Mouse (Mus musculus) kidney, adult 18-20 months (tissue): ENCODE data around the gene Lekr1.

Experiments
- DNase-seq: peaks from one replicate; pipeline ENCODE4 v3.0.0; 2021

Gene Lekr1

DNA sequence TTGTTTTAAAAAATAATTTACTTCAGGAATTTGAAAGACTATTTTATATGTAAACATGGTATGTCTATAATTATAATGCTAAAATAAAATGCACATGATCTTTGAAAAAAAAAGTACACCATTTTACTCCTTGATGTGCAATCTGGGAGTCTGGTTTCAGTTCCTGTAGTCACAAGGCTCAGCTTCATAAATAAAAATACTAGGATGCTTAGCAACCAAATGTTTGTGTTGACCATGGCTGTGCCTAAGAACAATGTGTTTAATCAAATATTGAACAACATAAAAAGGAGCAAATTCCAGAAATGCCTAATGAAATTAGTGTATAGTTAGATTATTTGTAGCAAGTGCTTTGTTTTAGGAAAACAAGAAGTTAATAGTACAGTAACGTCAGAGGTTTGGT lies 107.9 kb downstream of the Lekr1 start:
- no peak for DNase-seq

- no peak for DNase-seq
Observed at GRCm38 (mm10) chr3:65775096-65775495, 109.1 kb downstream of the Lekr1 start.

DNA sequence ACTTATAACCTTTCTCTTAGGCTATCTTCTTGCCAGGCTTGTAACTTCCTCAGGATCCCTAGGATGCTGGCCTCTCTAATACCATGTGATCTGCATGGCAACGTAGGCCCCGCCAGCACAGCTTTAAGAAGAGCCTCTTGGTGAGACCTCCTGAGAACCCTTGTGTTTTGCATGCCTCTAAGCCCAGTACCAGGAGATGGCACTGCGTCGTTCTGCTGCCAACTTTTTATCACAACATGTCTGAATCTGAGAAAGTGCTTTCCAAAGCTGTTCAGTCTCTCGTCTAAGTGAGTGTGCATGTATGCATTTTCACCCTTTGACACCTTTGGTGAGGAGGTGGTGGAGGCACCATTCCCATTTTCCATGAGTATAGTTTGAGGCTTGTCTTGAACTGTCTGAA lies 116.2 kb downstream of the Lekr1 start:
- DNase-seq = no peak

- no peak for DNase-seq
Observed at GRCm38 (mm10) chr3:65790076-65790685, 124.2 kb downstream of the Lekr1 start.

DNA sequence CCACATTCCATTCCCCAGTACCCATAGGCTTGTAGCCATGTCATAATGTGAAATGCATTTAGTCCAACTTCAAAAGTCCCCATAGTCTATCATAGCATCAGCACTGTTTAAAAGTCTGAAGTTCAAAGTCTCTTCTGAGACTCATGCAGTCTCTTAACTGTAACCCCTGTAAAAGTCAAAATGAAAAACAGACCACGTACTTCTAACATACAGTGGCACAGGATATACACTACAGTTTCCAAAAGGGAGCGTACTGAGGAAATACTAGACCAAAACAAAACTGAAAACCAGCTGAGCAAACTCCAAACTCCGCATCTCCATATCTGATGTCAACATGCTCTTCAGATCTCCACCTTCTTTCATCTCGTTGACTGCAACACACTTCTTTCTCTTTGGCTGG lies 127.5 kb downstream of the Lekr1 start:
- DNase-seq = no peak

DNA sequence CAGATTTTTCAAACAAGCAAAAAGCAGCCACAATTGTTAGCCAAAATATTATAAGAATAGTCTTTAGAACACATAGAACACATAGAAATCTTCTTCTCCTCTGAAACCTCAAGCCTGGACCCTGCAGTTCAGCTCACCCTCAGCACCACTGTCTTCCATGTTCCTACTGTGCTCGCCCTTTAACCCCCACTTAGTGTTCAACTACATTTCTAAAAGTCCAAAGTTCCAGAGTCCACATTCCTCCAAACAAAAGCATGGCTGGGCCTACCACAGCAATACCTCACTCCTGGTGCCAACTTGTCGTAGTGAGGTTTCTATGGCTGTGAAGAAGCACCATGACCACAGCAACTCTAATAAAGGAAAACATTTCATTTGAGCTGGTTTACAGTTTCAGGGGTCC lies 128.7 kb downstream of the Lekr1 start:
- DNase-seq = peak; percentile 19

GRCm38 (mm10) chr3:65797345-65798137 lies 131.5 kb downstream of the Lekr1 start:
- DNase-seq = no peak

- no peak for DNase-seq
Observed at GRCm38 (mm10) chr3:65800962-65801361, 134.9 kb downstream of the Lekr1 start.

DNA sequence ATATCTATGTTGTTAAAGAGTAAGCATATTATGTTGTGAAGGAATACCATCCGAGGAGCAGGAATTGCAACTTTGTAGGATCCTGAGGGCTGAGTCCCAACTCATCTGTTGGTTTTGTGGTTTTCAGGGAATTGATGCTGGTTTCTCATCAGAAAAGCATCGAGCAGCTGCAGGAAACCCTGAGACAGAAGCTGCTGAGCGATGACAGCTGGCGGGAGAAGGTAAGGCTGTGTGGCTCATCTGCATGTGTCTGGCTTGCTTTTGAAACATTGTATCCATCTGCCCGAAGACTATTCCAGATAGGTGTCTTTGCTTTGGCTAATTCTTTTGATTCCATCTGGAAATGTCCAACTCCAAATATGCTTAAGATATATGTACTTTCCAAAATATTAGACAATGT lies 136.2 kb downstream of the Lekr1 start:
- no peak for DNase-seq

GRCm38 (mm10) chr3:65802868-65803267 lies 136.8 kb downstream of the Lekr1 start:
- DNase-seq = no peak

DNA sequence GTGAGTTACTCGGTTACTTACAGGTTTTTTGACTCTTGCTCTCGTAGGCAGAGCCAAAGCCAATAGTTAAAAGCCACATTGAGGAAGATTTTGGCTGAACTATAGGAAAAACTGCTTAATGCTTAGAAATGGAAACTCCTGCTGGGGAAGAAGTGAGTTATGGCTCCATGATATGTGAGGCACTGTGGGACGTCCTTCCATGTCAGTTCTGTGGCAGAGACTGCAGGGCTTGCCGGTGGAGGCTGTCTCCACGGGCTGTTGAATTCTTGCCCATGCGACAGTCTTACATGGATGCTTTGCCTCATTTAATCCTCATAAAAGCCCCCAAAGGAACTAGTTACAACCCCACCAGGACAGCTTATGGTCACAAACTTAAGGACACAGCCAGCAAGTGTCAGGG lies 148.9 kb downstream of the Lekr1 start:
- no peak for DNase-seq

DNA sequence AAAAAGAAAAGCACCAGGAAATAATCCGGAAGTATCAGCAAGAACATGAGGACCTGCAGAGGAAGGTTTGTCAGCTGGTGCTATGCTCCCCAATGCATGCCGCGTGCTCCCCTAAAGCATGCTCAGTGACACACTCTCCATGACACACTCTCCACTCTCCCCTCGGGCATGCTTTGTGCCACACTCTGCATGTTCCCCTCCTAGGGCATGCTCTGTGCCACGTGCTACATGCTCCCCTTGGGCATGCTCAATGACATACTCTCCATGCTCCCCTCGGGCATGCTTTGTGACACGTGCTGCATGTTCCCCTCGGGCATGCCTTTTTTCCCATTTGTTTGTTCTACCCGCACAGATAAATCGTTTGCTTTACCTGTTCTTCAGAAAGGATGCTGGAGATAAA lies 150.0 kb downstream of the Lekr1 start:
- no peak for DNase-seq

- DNase-seq = no peak
Observed at GRCm38 (mm10) chr3:65818597-65818996, 152.6 kb downstream of the Lekr1 start.

- no peak for DNase-seq
Observed at GRCm38 (mm10) chr3:65819841-65820240, 153.8 kb downstream of the Lekr1 start.

DNA sequence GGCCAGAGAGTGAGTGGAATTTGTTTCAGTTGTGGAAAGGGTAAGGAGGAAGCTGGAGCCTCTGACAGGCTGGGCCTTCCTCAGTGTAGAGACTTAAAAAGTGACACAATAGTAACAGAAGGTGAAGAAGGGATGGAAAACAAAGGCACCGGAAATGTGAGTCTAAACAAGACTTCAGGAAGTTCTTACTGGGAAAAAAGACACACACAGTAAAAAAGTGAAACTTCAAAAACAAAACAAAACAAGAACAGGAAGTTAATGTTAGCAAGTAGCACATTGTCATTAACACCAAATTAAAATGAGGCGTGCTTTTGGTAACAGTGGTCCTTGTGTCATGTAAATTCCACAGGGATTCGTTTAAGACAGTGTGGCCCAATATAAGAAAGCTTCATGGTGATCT lies 158.9 kb downstream of the Lekr1 start:
- DNase-seq = no peak

- DNase-seq = no peak
Observed at GRCm38 (mm10) chr3:65826716-65827115, 160.7 kb downstream of the Lekr1 start.

DNA sequence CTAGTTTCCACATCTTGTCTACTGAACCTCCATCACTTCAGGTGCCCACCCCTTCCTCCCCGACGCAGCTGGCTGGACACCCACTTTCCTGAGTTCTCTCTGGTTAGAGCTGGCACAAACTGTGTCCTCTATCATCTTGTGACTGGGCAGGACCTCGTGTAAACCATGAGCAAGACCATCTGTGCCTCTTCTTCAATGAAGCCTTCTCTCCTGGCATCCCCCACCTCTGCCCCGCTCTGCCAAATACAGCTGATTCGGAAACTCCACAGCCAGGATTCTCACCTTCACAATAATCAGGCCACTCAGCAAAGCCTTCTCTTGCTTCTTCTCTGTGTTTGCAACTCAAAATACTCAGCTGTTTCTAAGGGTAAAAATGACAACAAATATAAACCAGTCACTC lies 161.4 kb downstream of the Lekr1 start:
- DNase-seq = no peak

- no peak for DNase-seq
Observed at GRCm38 (mm10) chr3:65828020-65828419, 162.0 kb downstream of the Lekr1 start.

DNA sequence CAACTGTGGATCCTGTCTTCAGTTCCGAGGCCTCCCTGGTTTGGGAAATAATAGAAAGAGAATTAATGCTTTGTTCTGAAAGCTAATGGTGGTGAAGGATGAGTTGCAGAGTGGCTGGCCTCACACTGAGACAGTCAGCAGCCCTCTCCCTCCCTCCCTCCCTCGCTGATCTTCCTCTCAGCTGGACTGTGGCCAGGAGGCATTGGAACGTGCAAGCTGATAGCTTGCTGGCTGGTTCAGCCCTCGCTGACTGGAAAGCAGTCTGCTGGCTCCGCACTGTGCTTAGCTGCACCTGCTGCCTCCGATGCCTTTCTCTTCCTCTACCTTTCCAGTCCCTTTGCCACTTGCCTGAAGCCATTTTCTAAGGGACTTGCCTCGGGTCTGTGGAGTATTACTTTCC lies 163.2 kb downstream of the Lekr1 start:
- peak; percentile 71 for DNase-seq

DNA sequence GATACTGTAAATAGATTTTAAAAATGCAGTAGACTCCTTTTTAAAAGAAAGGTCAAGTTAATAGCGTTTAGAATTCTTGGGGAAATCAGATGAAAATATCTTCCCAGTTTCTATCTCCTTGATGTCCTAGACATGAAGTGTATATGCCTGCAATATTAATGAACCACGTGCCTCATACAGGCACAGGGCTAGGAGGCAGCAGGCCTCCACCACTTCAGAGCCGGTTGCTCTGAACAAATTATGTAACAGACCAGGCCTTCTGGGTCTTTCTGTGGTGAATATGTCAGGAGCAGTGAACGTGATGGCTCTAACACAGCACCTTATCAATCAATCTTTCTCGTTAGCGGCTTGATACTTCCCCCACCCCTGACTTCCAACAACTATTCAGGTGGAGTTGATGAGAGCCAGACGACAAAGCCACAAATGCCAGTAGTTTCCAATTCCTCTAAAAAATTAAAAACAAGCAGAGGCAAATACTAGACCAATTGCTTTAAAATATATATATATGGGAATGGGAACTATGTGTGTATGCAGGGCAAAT lies 164.0 kb downstream of the Lekr1 start:
- no peak for DNase-seq

- DNase-seq = no peak
Observed at GRCm38 (mm10) chr3:65830801-65831200, 164.8 kb downstream of the Lekr1 start.

GRCm38 (mm10) chr3:65832398-65832797 lies 166.4 kb downstream of the Lekr1 start:
- DNase-seq = no peak

DNA sequence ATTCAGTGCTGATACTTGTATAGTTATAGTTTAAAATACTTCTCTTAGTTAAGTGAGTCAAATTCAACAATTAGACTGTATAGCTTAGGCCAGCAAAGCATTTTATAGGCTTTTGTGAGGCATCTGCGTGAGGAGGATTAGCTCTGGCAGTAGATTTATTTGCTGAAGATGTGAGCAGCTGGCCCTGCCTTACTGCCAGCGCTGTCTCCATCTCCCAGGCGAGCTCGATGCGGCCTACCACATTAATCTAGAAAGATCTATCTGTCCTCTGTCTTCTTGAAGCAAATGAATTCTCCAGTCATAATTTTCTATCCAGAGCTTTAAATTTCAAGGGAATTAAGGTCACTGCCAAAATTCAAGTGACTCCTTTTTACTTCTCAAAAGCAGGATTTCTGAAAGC lies 170.4 kb downstream of the Lekr1 start:
- DNase-seq = no peak

GRCm38 (mm10) chr3:65839664-65840063 lies 173.6 kb downstream of the Lekr1 start:
- DNase-seq = no peak

GRCm38 (mm10) chr3:65841175-65841574 lies 175.1 kb downstream of the Lekr1 start:
- no peak for DNase-seq
